Mouse (Mus musculus) liver, embryonic 14.5 days (tissue): ENCODE data around the gene Spats2. TPM values are rescaled to one million over a fixed set of nuclear protein-coding genes. Genes with fewer than 3 reads are reported as not detected.
A peak's percentile ranks its signal among the peaks of the same experiment; 100 is the strongest.

ENCODE experiments used
- ATAC-seq: fragments of 200-750 bp; cut with Nextera tagmentation; 2 replicates; pipeline ENCODE4 v1.8.0; 2017; ENCODE audit warnings: moderate number of reproducible peaks, mild to moderate bottlenecking, moderate library complexity; ENCODE audit not compliant: insufficient read depth
- DNase-seq, 3 experiments: peaks; one replicate each; pipeline ENCODE4 v3.0.0-alpha.2; 2012 to 2013; ENCODE audit warnings: low read depth in 3 of 3, low spot score in 3 of 3
- H3K27ac ChIP-seq: fragments of 300-500 bp; sonication (generic); 2 replicates; pipeline ENCODE4 v1.5.1; 2014; ENCODE audit warnings: moderate library complexity, mild to moderate bottlenecking, control low read depth, inconsistent platforms
- H3K27me3 ChIP-seq: fragments of 300-500 bp; sonication (generic); 2 replicates; pipeline ENCODE4 v1.6.1; 2014; ENCODE audit warnings: mild to moderate bottlenecking, low read length, moderate library complexity; ENCODE audit not compliant: control insufficient read depth, insufficient read depth
- H3K36me3 ChIP-seq: fragments of 300-500 bp; sonication (generic); replicated peaks from 2 replicates; pipeline ENCODE4 v1.6.1; 2014; ENCODE audit warnings: low read depth; ENCODE audit not compliant: control insufficient read depth, insufficient read depth
- H3K4me1 ChIP-seq, 2 experiments: fragments of 200-500 bp in 1 of 2; fragments of 300-500 bp in 1 of 2; sonication (generic) in 1 of 2; replicated peaks; 2 replicates each; pipeline ENCODE4 v1.6.1; 2012 to 2014; ENCODE audit warnings: antibody characterized with exemption in 1 of 2, inconsistent platforms in 1 of 2, low read length in 1 of 2; ENCODE audit not compliant: control insufficient read depth in 2 of 2, insufficient read depth in 2 of 2
- H3K4me2 ChIP-seq: fragments of 300-500 bp; sonication (generic); 2 replicates; pipeline ENCODE4 v1.6.1; 2014; ENCODE audit warnings: low read depth, mild to moderate bottlenecking, control low read depth, moderate library complexity
- H3K4me3 ChIP-seq, 2 experiments: fragments of 200-500 bp in 1 of 2; fragments of 300-500 bp in 1 of 2; sonication (generic) in 1 of 2; 2 replicates each; pipeline ENCODE4 v1.5.1; 2012 to 2014; ENCODE audit warnings: low read depth in 2 of 2, low read length in 2 of 2, mild to moderate bottlenecking in 2 of 2, control low read depth in 1 of 2, inconsistent platforms in 1 of 2, moderate library complexity in 1 of 2; ENCODE audit not compliant: insufficient read depth in 1 of 2
- H3K9ac ChIP-seq: fragments of 300-500 bp; sonication (generic); replicated peaks from 2 replicates; pipeline ENCODE4 v1.6.1; 2014; ENCODE audit warnings: mild to moderate bottlenecking, control low read depth, moderate library complexity
- H3K9me3 ChIP-seq: fragments of 300-500 bp; sonication (generic); 2 replicates; pipeline ENCODE4 v1.6.1; 2016; ENCODE audit warnings: low read length, mixed read lengths; ENCODE audit not compliant: control insufficient read depth
- CTCF ChIP-seq: IDR thresholded peaks from 2 replicates; pipeline ENCODE4 v1.5.1; 2016; ENCODE audit warnings: antibody characterized with exemption, low read depth, control low read depth
- EP300 ChIP-seq: IDR thresholded peaks from 2 replicates; pipeline ENCODE4 v1.6.1; 2016; ENCODE audit warnings: antibody characterized with exemption, low read depth
- WGBS: fragments of 180-500 bp; shearing (Covaris S2); extraction: QIAGEN DNeasy Blood & Tissue Kit; methylation state at CpG from one replicate; pipeline ENCODE4 v1.1.7; 2014; ENCODE audit not compliant: insufficient replicate concordance; 5-methylcytosine and 5-hydroxymethylcytosine counted together
- polyA plus RNA-seq, 2 experiments: library from polyadenylated mRNA; depleted of rRNA in 1 of 2; stranded (reverse) in 1 of 2; unstranded in 1 of 2; fragments of >200 nt; fragmentation: Nextera tagmentation in 1 of 2; extraction: Ambion mirVana in 1 of 2; gene quantifications; 2 replicates each; pipeline versions ENCODE4 v1.2.1 to v1.2.3; 2012 to 2014

Gene Spats2
- polyA plus RNA-seq, 2 experiments: 6.7 to 7.7 TPM

DNA sequence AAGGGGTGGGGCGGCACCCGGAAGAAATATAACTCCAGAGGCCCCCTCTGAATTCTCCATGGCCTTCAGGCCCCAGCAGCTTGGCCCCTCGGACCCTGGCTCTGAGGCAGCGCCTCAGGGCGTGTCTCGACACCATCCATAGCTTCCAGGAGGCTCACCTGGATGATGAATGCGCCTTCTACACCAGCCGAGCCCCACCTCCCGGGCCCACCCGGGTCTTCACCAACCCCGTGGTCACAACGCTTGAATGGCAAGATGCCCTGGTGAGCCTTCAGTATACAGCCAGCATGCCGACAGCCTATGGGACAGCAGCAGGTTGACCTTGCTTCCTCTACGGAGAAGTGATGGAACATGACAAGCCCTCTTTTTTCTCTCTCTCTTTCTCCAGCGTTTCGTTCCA is 42.9 kb upstream of the Spats2 start:
- peaks cover 32% of the 10 kb centered on the region for H3K27me3 ChIP-seq
- ATAC-seq: no peak
- no peaks in the 10 kb centered on the region for H3K9me3 ChIP-seq
- no peak overlapping the region for H3K27ac ChIP-seq
- 84% methylated on average over 16 of the region's 16 CpGs for WGBS
- no peak overlapping the region for H3K9ac ChIP-seq
- H3K36me3 ChIP-seq: peaks cover 25% of the 10 kb centered on the region
- peaks cover 0 to 4% of the 10 kb centered on the region in 2 experiments; a peak in 1 of 4 replicates for H3K4me1 ChIP-seq
- no peak overlapping the region for H3K4me2 ChIP-seq
- no peak overlapping the region for H3K4me3 ChIP-seq
- DNase-seq: no peak
- no peak for TF ChIP-seq CTCF
- no peak for TF ChIP-seq EP300

DNA sequence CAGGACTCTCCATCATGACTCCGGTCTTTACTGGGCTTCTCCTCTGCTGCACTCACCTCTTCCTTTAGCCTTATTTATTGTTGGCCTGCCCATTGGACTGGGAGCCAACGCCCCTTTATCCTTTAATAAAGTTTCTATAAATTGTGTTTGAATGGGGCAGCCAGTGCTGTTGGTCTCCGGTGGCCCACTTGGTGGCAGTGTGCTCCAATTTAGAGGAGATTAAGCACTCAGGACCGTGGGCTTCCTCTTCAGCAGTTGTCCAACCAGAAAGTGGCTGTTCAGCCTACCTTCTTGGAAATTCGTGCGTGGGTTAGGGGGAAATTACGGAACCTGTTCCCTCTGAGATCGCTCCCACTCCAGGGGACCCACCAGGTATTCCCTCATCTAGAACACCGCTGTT is 42.5 kb upstream of the Spats2 start:
- no peak overlapping the region for H3K27ac ChIP-seq
- H3K36me3 ChIP-seq: peaks cover 22% of the 10 kb centered on the region
- H3K4me1 ChIP-seq: peaks cover 0 to 4% of the 10 kb centered on the region in 2 experiments; a peak in 1 of 4 replicates

DNA sequence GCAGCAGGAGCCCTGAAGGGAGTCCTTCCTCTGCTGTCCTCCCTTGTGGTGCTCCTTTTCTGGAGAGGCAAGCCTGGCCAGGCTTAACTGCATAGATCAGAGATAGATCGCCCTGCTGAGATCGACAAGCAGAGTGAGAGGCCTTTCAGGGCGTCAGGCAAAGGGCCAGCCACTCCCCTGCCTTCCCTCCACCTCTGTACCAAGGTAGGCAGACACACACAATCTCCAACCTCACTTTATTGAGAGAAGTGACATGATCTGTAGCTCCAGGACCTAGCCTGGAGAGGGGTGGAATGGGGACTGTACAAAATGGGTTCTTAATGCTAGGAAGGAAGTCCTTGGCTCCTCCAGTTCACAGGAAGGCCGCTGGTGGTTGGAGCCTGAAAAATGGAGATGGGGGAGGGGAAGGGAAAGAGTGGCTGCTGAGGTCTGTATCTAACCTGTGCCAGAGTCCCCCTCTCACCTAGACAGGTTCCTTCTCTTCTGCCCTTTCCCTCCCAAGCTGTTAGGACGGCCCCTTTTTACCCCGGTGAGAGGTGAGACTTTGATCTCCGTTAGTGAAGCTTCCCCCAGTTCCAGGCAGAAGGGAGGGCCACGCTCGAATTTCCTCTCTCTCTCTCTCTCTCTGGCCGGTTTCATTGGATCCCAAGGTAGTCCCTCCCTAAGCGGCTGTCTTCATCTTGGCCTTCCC is 41.7 kb upstream of the Spats2 start:
- no peak overlapping the region for H3K9ac ChIP-seq
- no peaks in the 10 kb centered on the region for H3K9me3 ChIP-seq
- DNase-seq (no peak), ATAC-seq (no peak)
- peaks cover 17% of the 10 kb centered on the region for H3K36me3 ChIP-seq
- H3K27me3 ChIP-seq: peaks cover 43% of the 10 kb centered on the region
- H3K4me3 ChIP-seq: no peak overlapping the region
- H3K27ac ChIP-seq: no peak overlapping the region
- peaks cover 0 to 4% of the 10 kb centered on the region in 2 experiments; a peak in 1 of 4 replicates for H3K4me1 ChIP-seq
- WGBS: 11% methylated on average over 11 of the region's 11 CpGs
- TF ChIP-seq CTCF (no peak), EP300 (no peak)
- peak overlapping the region; percentile 6; the same call in 1 of the 2 replicates for H3K4me2 ChIP-seq

More for the DNA sequence above, 42.5 kb upstream of the Spats2 start:
- H3K27me3 ChIP-seq: peaks cover 36% of the 10 kb centered on the region
- WGBS: 64% methylated on average over 9 of the region's 9 CpGs
- DNase-seq: no peak
- H3K4me2 ChIP-seq: no peak overlapping the region
- no peaks in the 10 kb centered on the region for H3K9me3 ChIP-seq
- no peak overlapping the region for H3K9ac ChIP-seq
- H3K4me3 ChIP-seq: no peak overlapping the region
- no peak for TF ChIP-seq EP300
- peak; percentile 62 for TF ChIP-seq CTCF
- no peak for ATAC-seq

DNA sequence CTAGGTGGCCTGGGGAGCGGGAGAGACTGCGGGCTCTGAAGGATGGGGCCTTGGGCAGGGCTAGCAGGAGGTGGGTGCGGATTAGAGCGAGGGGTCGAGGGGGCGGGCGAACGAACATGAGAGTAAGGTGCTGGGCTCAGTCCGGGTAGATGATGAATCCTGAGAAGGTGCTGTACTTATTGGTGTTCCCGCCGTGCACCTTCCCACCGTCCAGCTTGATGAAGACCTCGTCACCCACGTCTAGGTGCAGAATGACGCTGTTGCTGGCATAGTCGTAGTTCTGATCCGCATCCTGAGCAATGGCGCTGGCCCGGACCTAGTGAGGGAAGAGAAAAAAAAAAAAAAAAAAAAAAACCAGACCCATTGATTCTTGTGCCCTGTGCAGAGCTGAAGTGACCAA is 41.1 kb upstream of the Spats2 start:
- WGBS: 24% methylated on average over 19 of the region's 19 CpGs
- H3K9ac ChIP-seq: no peak overlapping the region

DNA sequence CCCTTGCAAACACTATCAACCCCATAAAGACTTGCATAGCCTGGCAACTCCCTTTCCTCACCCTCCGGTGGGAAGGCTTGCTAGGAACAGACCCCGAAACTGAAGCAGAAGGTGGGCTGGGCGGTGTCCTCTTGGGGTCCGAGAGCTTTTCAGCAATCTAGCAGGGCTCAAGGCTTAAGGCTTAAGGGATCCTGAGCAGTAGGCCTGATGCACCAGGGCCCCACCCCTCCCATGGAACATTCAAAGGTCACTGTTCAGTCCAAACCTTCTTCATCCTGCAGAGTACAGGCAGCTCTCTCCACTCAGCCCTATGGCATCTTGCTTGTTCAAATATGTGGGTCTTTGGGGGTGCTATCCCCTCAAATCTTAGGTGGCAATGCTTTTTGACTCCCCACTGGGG is 39.7 kb upstream of the Spats2 start:
- Histone ChIP-seq H3K4me1 (peaks cover 0 to 6% of the 10 kb centered on the region in 2 experiments; a peak in 2 of 4 replicates), H3K9ac (no peak overlapping the region), H3K4me2 (no peak overlapping the region), H3K4me3 (no peak overlapping the region), H3K27me3 (peaks cover 62% of the 10 kb centered on the region), H3K27ac (no peak overlapping the region), H3K9me3 (no peaks in the 10 kb centered on the region), H3K36me3 (peaks cover 17% of the 10 kb centered on the region)
- 81% methylated on average over 4 of the region's 4 CpGs for WGBS
- TF ChIP-seq EP300 (no peak), CTCF (no peak)
- DNase-seq: no peak
- ATAC-seq: no peak

More for the DNA sequence above, 41.1 kb upstream of the Spats2 start:
- Histone ChIP-seq H3K4me3 (no peak overlapping the region), H3K27ac (no peak overlapping the region), H3K27me3 (peaks cover 49% of the 10 kb centered on the region), H3K4me2 (no peak overlapping the region), H3K4me1 (peaks cover 0 to 6% of the 10 kb centered on the region in 2 experiments; a peak in 2 of 4 replicates), H3K36me3 (peaks cover 17% of the 10 kb centered on the region), H3K9me3 (no peaks in the 10 kb centered on the region)
- no peak for DNase-seq
- ATAC-seq: no peak
- TF ChIP-seq EP300 (no peak), CTCF (no peak)
